Mouse (Mus musculus): Measurements from ENCODE around the gene Spag5. TPM values are rescaled to one million over a fixed set of nuclear protein-coding genes. Genes with fewer than 3 reads are reported as not detected.

Spag5 gene
- polyA plus RNA-seq, 1 experiment from 2014 or later = 47.6 TPM

GRCm38 (mm10) chr11:78324965-78325364 is 23.6 kb downstream of the Spag5 start:
- no peak overlapping the region for H3K27ac ChIP-seq (replicated peaks)
- ATAC-seq (ENCODE audit: low FRiP score, low read depth) = no peak
- H3K9ac ChIP-seq (replicated peaks) = no peak overlapping the region
- H3K36me3 ChIP-seq = peaks cover 27% of the 10 kb centered on the region
- WGBS = 95% methylated on average over 12 of the region's 12 CpGs
- peaks cover 26% of the 10 kb centered on the region for H3K4me1 ChIP-seq
- H3K27me3 ChIP-seq = no peaks in the 10 kb centered on the region
- no peaks in the 10 kb centered on the region for H3K9me3 ChIP-seq
- H3K4me3 ChIP-seq = no peak overlapping the region
- H3K4me2 ChIP-seq (replicated peaks) = no peak overlapping the region

- no peaks in the 10 kb centered on the region for H3K27me3 ChIP-seq
- peaks cover 22% of the 10 kb centered on the region for H3K4me1 ChIP-seq
- H3K4me3 ChIP-seq = no peak overlapping the region
- WGBS = 90% methylated on average over 4 of the region's 4 CpGs
- H3K27ac ChIP-seq (replicated peaks) = no peak overlapping the region
- no peak overlapping the region for H3K4me2 ChIP-seq (replicated peaks)
- H3K36me3 ChIP-seq = peaks cover 5% of the 10 kb centered on the region
- no peak for ATAC-seq (ENCODE audit: low FRiP score, low read depth)
- no peak overlapping the region for H3K9ac ChIP-seq (replicated peaks)
- no peaks in the 10 kb centered on the region for H3K9me3 ChIP-seq
Observed at GRCm38 (mm10) chr11:78327215-78327614, 25.9 kb downstream of the Spag5 start.

- Histone ChIP-seq H3K36me3 (peaks cover 6% of the 10 kb centered on the region), H3K4me1 (peaks cover 16% of the 10 kb centered on the region), H3K4me3 (peak within 1 kb of the TSS; percentile 85), H3K4me2 (replicated peaks) (peak within 1 kb of the TSS; percentile 93), H3K9me3 (no peaks in the 10 kb centered on the region), H3K9ac (replicated peaks) (peak within 1 kb of the TSS; percentile 89), H3K27me3 (no peaks in the 10 kb centered on the region), H3K27ac (replicated peaks) (no peak within 1 kb of the TSS)
- peak; percentile 98 for ATAC-seq (ENCODE audit: low FRiP score, low read depth)
- WGBS = 14% methylated on average over 37 of the region's 37 CpGs
Observed at GRCm38 (mm10) chr11:78327634-78328511, 26.5 kb downstream of the Spag5 start, which contains the start of gene Pigs. Gene Pigs, plus strand, starts transcription at chr11:78328415.

- peak; percentile 78 for ATAC-seq (ENCODE audit: low FRiP score, low read depth)
Observed at GRCm38 (mm10) chr11:78328512-78329056, 27.3 kb downstream of the Spag5 start.

GRCm38 (mm10) chr11:78332676-78333075 is 31.3 kb downstream of the Spag5 start:
- H3K27me3 ChIP-seq = no peaks in the 10 kb centered on the region
- H3K9me3 ChIP-seq = no peaks in the 10 kb centered on the region
- peaks cover 12% of the 10 kb centered on the region for H3K4me1 ChIP-seq
- ATAC-seq (ENCODE audit: low FRiP score, low read depth) = no peak
- H3K4me2 ChIP-seq (replicated peaks) = no peak overlapping the region
- no peak overlapping the region for H3K27ac ChIP-seq (replicated peaks)
- 96% methylated on average over 12 of the region's 12 CpGs for WGBS
- H3K9ac ChIP-seq (replicated peaks) = no peak overlapping the region
- H3K4me3 ChIP-seq = no peak overlapping the region
- peaks cover 48% of the 10 kb centered on the region for H3K36me3 ChIP-seq

More at GRCm38 (mm10) chr11:78328512-78329056, 27.3 kb downstream of the Spag5 start:
- no peaks in the 10 kb centered on the region for H3K27me3 ChIP-seq
- peak overlapping the region; percentile 93 for H3K4me2 ChIP-seq (replicated peaks)
- H3K27ac ChIP-seq (replicated peaks) = no peak overlapping the region
- peak overlapping the region; percentile 89 for H3K9ac ChIP-seq (replicated peaks)
- H3K36me3 ChIP-seq = peaks cover 13% of the 10 kb centered on the region
- H3K4me1 ChIP-seq = peaks cover 12% of the 10 kb centered on the region
- no peaks in the 10 kb centered on the region for H3K9me3 ChIP-seq
- WGBS = under 1% methylated on average over 38 of the region's 41 CpGs
- peak overlapping the region; percentile 85 for H3K4me3 ChIP-seq

- H3K9me3 ChIP-seq = no peaks in the 10 kb centered on the region
- H3K36me3 ChIP-seq = peaks cover 55% of the 10 kb centered on the region
- no peak overlapping the region for H3K9ac ChIP-seq (replicated peaks)
- peaks cover 7% of the 10 kb centered on the region for H3K4me1 ChIP-seq
- WGBS = 97% methylated on average over 5 of the region's 5 CpGs
- no peaks in the 10 kb centered on the region for H3K27me3 ChIP-seq
- no peak overlapping the region for H3K27ac ChIP-seq (replicated peaks)
- ATAC-seq (ENCODE audit: low FRiP score, low read depth) = no peak
- no peak overlapping the region for H3K4me2 ChIP-seq (replicated peaks)
- H3K4me3 ChIP-seq = no peak overlapping the region
Observed at GRCm38 (mm10) chr11:78333992-78334391, 32.7 kb downstream of the Spag5 start.

- H3K4me3 ChIP-seq = no peak overlapping the region
- ATAC-seq (ENCODE audit: low FRiP score, low read depth) = no peak
- no peak overlapping the region for H3K4me2 ChIP-seq (replicated peaks)
- 96% methylated on average over 8 of the region's 8 CpGs for WGBS
- H3K27me3 ChIP-seq = no peaks in the 10 kb centered on the region
- no peak overlapping the region for H3K27ac ChIP-seq (replicated peaks)
- H3K9me3 ChIP-seq = no peaks in the 10 kb centered on the region
- H3K36me3 ChIP-seq = peaks cover 81% of the 10 kb centered on the region
- H3K4me1 ChIP-seq = no peaks in the 10 kb centered on the region
- H3K9ac ChIP-seq (replicated peaks) = no peak overlapping the region
Observed at GRCm38 (mm10) chr11:78337040-78337439, 35.7 kb downstream of the Spag5 start.

GRCm38 (mm10) chr11:78341702-78342101 is 40.4 kb downstream of the Spag5 start:
- H3K36me3 ChIP-seq = peaks cover 42% of the 10 kb centered on the region
- H3K27ac ChIP-seq (replicated peaks) = no peak overlapping the region
- H3K9ac ChIP-seq (replicated peaks) = no peak overlapping the region
- no peaks in the 10 kb centered on the region for H3K27me3 ChIP-seq
- ATAC-seq (ENCODE audit: low FRiP score, low read depth) = no peak
- H3K4me2 ChIP-seq (replicated peaks) = no peak overlapping the region
- H3K4me3 ChIP-seq = no peak overlapping the region
- peaks cover 30% of the 10 kb centered on the region for H3K4me1 ChIP-seq
- H3K9me3 ChIP-seq = no peaks in the 10 kb centered on the region
- 86% methylated on average over 12 of the region's 12 CpGs for WGBS

- no peaks in the 10 kb centered on the region for H3K27me3 ChIP-seq
- 2% methylated on average over 56 of the region's 66 CpGs for WGBS
Observed at GRCm38 (mm10) chr11:78343381-78344327, 42.3 kb downstream of the Spag5 start, which contains the start of gene Unc119. Gene Unc119, plus strand, starts transcription at chr11:78343482.

GRCm38 (mm10) chr11:78344328-78344889 is 43.1 kb downstream of the Spag5 start:
- Histone ChIP-seq H3K9ac (replicated peaks) (peak overlapping the region; percentile 85), H3K27ac (replicated peaks) (peak overlapping the region; percentile 81), H3K9me3 (no peaks in the 10 kb centered on the region), H3K27me3 (no peaks in the 10 kb centered on the region), H3K4me1 (peaks cover 32% of the 10 kb centered on the region), H3K4me3 (peak overlapping the region; percentile 65), H3K4me2 (replicated peaks) (peak overlapping the region; percentile 72), H3K36me3 (peaks cover 39% of the 10 kb centered on the region)
- no peak for ATAC-seq (ENCODE audit: low FRiP score, low read depth)
- WGBS = 80% methylated on average over 6 of the region's 6 CpGs

More at GRCm38 (mm10) chr11:78343381-78344327, 42.3 kb downstream of the Spag5 start, which contains the start of gene Unc119:
- peak within 1 kb of the TSS; percentile 65 for H3K4me3 ChIP-seq
- peak; percentile 84 for ATAC-seq (ENCODE audit: low FRiP score, low read depth)
- H3K9ac ChIP-seq (replicated peaks) = peak within 1 kb of the TSS; percentile 85
- H3K9me3 ChIP-seq = no peaks in the 10 kb centered on the region
- H3K4me1 ChIP-seq = peaks cover 32% of the 10 kb centered on the region
- H3K4me2 ChIP-seq (replicated peaks) = peak within 1 kb of the TSS; percentile 72
- peak within 1 kb of the TSS; percentile 81 for H3K27ac ChIP-seq (replicated peaks)
- H3K36me3 ChIP-seq = peaks cover 41% of the 10 kb centered on the region

Data from midbrain, embryonic 12.5 days (tissue).